Mouse (Mus musculus) left cerebral cortex, adult 2 months (tissue): Measurements from ENCODE around the gene Vtn. TPM values are rescaled to one million over a fixed set of nuclear protein-coding genes. Genes with fewer than 3 reads are reported as not detected.

Source experiments
- DNase-seq, 2 experiments: peaks; one replicate each; pipeline ENCODE4 v3.0.0; 2021 to 2022; ENCODE audit warnings: low spot score in 2 of 2, mixed read lengths in 1 of 2; ENCODE audit errors: extremely low spot score in 1 of 2
- H3K27ac ChIP-seq: fragments of 200-600 bp; 2 replicates; pipeline ENCODE4 v1.8.1; 2022
- H3K4me3 ChIP-seq: fragments of 200-600 bp; 2 replicates; pipeline ENCODE4 v1.8.1; 2022
- CTCF ChIP-seq: fragments of 200-600 bp; IDR thresholded peaks from 2 replicates; pipeline ENCODE4 v1.8.1; 2022; ENCODE audit warnings: antibody characterized with exemption, mild to moderate bottlenecking, moderate library complexity
- intact Hi-C: fragments of 180-260 bp; cut with DNase I; formaldehyde crosslinking; loops from one replicate; pipeline ENCODE4 v1.15.1; 2025
- total RNA-seq, 2 experiments: library from RNA; stranded (reverse); gene quantifications; 2 replicates each; pipeline ENCODE4 v1.2.3; 2021

The Vtn gene
- total RNA-seq, 2 experiments from 2014 or later: 69.3 to 76.0 TPM

GRCm38 (mm10) chr11:78466242-78466912 lies 32.5 kb upstream of the Vtn start:
- no peak for DNase-seq
- no peak for TF ChIP-seq CTCF
- intact Hi-C loops: no loop called here
- peak overlapping the region; percentile 80 for H3K4me3 ChIP-seq
- H3K27ac ChIP-seq: peak overlapping the region; percentile 86

GRCm38 (mm10) chr11:78467515-78467914 lies 31.4 kb upstream of the Vtn start:
- TF ChIP-seq CTCF: no peak
- H3K27ac ChIP-seq: no peak overlapping the region
- intact Hi-C loops: no loop called here
- H3K4me3 ChIP-seq: no peak overlapping the region
- no peak for DNase-seq

- intact Hi-C loops: no loop called here
- no peak for TF ChIP-seq CTCF
- Histone ChIP-seq H3K27ac (no peak overlapping the region), H3K4me3 (no peak overlapping the region)
- no peak for DNase-seq
Observed at GRCm38 (mm10) chr11:78467932-78468331, 31.0 kb upstream of the Vtn start.

GRCm38 (mm10) chr11:78471326-78472103 lies 27.4 kb upstream of the Vtn start:
- Histone ChIP-seq H3K4me3 (no peak overlapping the region), H3K27ac (no peak overlapping the region)
- intact Hi-C loops: no loop called here
- no peak for DNase-seq
- TF ChIP-seq CTCF: no peak

GRCm38 (mm10) chr11:78475289-78475688 lies 23.6 kb upstream of the Vtn start:
- Histone ChIP-seq H3K27ac (no peak overlapping the region), H3K4me3 (no peak overlapping the region)
- intact Hi-C loops: no loop called here
- TF ChIP-seq CTCF: no peak
- DNase-seq: no peak

GRCm38 (mm10) chr11:78483639-78484038 lies 15.3 kb upstream of the Vtn start:
- intact Hi-C loops: no loop called here
- DNase-seq: no peak
- Histone ChIP-seq H3K4me3 (no peak overlapping the region), H3K27ac (no peak overlapping the region)
- TF ChIP-seq CTCF: no peak

- peak; percentile 83 for TF ChIP-seq CTCF
- intact Hi-C loops: no loop called here
- H3K27ac ChIP-seq: no peak overlapping the region
Observed at GRCm38 (mm10) chr11:78488168-78488567, 10.7 kb upstream of the Vtn start.

GRCm38 (mm10) chr11:78490781-78491241 lies 8.1 kb upstream of the Vtn start:
- intact Hi-C loops: no loop called here

More at GRCm38 (mm10) chr11:78488168-78488567, 10.7 kb upstream of the Vtn start:
- peak; percentile 66 to 75 for DNase-seq
- no peak overlapping the region for H3K4me3 ChIP-seq

GRCm38 (mm10) chr11:78495904-78496303 lies 3.0 kb upstream of the Vtn start:
- no peak for DNase-seq
- Histone ChIP-seq H3K4me3 (peak overlapping the region; percentile 86), H3K27ac (no peak overlapping the region)
- intact Hi-C loops: no loop called here
- no peak for TF ChIP-seq CTCF

More at GRCm38 (mm10) chr11:78490781-78491241, 8.1 kb upstream of the Vtn start:
- peak; percentile 66 to 70 for DNase-seq
- H3K4me3 ChIP-seq: peak overlapping the region; percentile 34
- peak; percentile 35 for TF ChIP-seq CTCF
- H3K27ac ChIP-seq: no peak overlapping the region

GRCm38 (mm10) chr11:78497071-78497541 lies 1.8 kb upstream of the Vtn start:
- H3K4me3 ChIP-seq: peak overlapping the region; percentile 86
- DNase-seq: peak; percentile 51 to 52
- TF ChIP-seq CTCF: no peak; the same call in 1 of the 2 replicates
- H3K27ac ChIP-seq: peak overlapping the region; percentile 90
- intact Hi-C loops: no loop called here

- peak; percentile 94 to 95 for DNase-seq
- Histone ChIP-seq H3K27ac (peak within 1 kb of the TSS; percentile 91), H3K4me3 (peak within 1 kb of the TSS; percentile 86)
- intact Hi-C loops: no loop called here
- no peak; the same call in 1 of the 2 replicates for TF ChIP-seq CTCF
Observed at GRCm38 (mm10) chr11:78497544-78498522, 1.1 kb upstream of the Vtn start, which contains the start of gene Sarm1. Sarm1 (minus strand) TSS chr11:78497754.
